Mouse (Mus musculus): ENCODE results near the gene Arhgdia. TPM values are rescaled to one million over a fixed set of nuclear protein-coding genes. Genes with fewer than 3 reads are reported as not detected.

The Arhgdia gene
- polyA plus RNA-seq, 1 experiment: 146 TPM

- no peak overlapping the region for H3K4me3 ChIP-seq (ENCODE audit: insufficient read depth, low read depth, low read length)
- H3K27ac ChIP-seq (replicated peaks; ENCODE audit: low read depth, low read length): no peak overlapping the region
- 0 out of 2 replicates have a peak, but pooled peaks cover 3% of the 10 kb centered on the region for H3K4me1 ChIP-seq (ENCODE audit: control insufficient read depth, insufficient read depth, insufficient read length, low read length)
Observed at GRCm38 (mm10) chr11:120577211-120578023, 4.0 kb downstream of the Arhgdia start.

- Histone ChIP-seq H3K27ac (replicated peaks; ENCODE audit: low read depth, low read length) (no peak overlapping the region), H3K4me3 (ENCODE audit: insufficient read depth, low read depth, low read length) (no peak overlapping the region), H3K4me1 (ENCODE audit: control insufficient read depth, insufficient read depth, insufficient read length, low read length) (0 out of 2 replicates have a peak, but pooled peaks cover 3% of the 10 kb centered on the region)
Observed at GRCm38 (mm10) chr11:120576365-120576981, 5.0 kb downstream of the Arhgdia start.

GRCm38 (mm10) chr11:120575940-120576339 lies 5.5 kb downstream of the Arhgdia start:
- no peak overlapping the region for H3K27ac ChIP-seq (replicated peaks; ENCODE audit: low read depth, low read length)
- H3K4me3 ChIP-seq (ENCODE audit: insufficient read depth, low read depth, low read length): no peak overlapping the region
- 0 out of 2 replicates have a peak, but pooled peaks cover 3% of the 10 kb centered on the region for H3K4me1 ChIP-seq (ENCODE audit: control insufficient read depth, insufficient read depth, insufficient read length, low read length)

- 0 out of 2 replicates have a peak, but pooled peaks cover under 1% of the 10 kb centered on the region for H3K4me1 ChIP-seq (ENCODE audit: control insufficient read depth, insufficient read depth, insufficient read length, low read length)
- no peak overlapping the region for H3K4me3 ChIP-seq (ENCODE audit: insufficient read depth, low read depth, low read length)
- no peak overlapping the region for H3K27ac ChIP-seq (replicated peaks; ENCODE audit: low read depth, low read length)
Observed at GRCm38 (mm10) chr11:120575046-120575445, 6.4 kb downstream of the Arhgdia start.

- H3K4me1 ChIP-seq (ENCODE audit: control insufficient read depth, insufficient read depth, insufficient read length, low read length): no peaks in the 10 kb centered on the region
- H3K27ac ChIP-seq (replicated peaks; ENCODE audit: low read depth, low read length): no peak overlapping the region
- 0 out of 2 replicates have a peak overlapping the region, but pooled peaks have one; percentile 2 for H3K4me3 ChIP-seq (ENCODE audit: insufficient read depth, low read depth, low read length)
Observed at GRCm38 (mm10) chr11:120574278-120574600, 7.2 kb downstream of the Arhgdia start.

- Histone ChIP-seq H3K4me3 (ENCODE audit: insufficient read depth, low read depth, low read length) (peak overlapping the region; percentile 77), H3K27ac (replicated peaks; ENCODE audit: low read depth, low read length) (peak overlapping the region; percentile 84), H3K4me1 (ENCODE audit: control insufficient read depth, insufficient read depth, insufficient read length, low read length) (no peaks in the 10 kb centered on the region)
Observed at GRCm38 (mm10) chr11:120573585-120574277, 7.7 kb downstream of the Arhgdia start.

GRCm38 (mm10) chr11:120572752-120573584 lies 8.5 kb downstream of the Arhgdia start, which contains the start of gene P4hb:
TSS of gene P4hb (minus strand) at chr11:120573253.
- Histone ChIP-seq H3K27ac (replicated peaks; ENCODE audit: low read depth, low read length) (peak within 1 kb of the TSS; percentile 84), H3K4me1 (ENCODE audit: control insufficient read depth, insufficient read depth, insufficient read length, low read length) (no peaks in the 10 kb centered on the region), H3K4me3 (ENCODE audit: insufficient read depth, low read depth, low read length) (peak within 1 kb of the TSS; percentile 82)

GRCm38 (mm10) chr11:120572417-120572751 lies 9.0 kb downstream of the Arhgdia start:
- peak overlapping the region; percentile 46 for H3K27ac ChIP-seq (replicated peaks; ENCODE audit: low read depth, low read length)
- H3K4me1 ChIP-seq (ENCODE audit: control insufficient read depth, insufficient read depth, insufficient read length, low read length): no peaks in the 10 kb centered on the region
- H3K4me3 ChIP-seq (ENCODE audit: insufficient read depth, low read depth, low read length): peak overlapping the region; percentile 82

- H3K27ac ChIP-seq (replicated peaks; ENCODE audit: low read depth, low read length): no peak overlapping the region
- peak overlapping the region; percentile 82 for H3K4me3 ChIP-seq (ENCODE audit: insufficient read depth, low read depth, low read length)
- H3K4me1 ChIP-seq (ENCODE audit: control insufficient read depth, insufficient read depth, insufficient read length, low read length): no peaks in the 10 kb centered on the region
Observed at GRCm38 (mm10) chr11:120571754-120572416, 9.5 kb downstream of the Arhgdia start.

GRCm38 (mm10) chr11:120571122-120571521 lies 10.3 kb downstream of the Arhgdia start:
- no peak overlapping the region for H3K27ac ChIP-seq (replicated peaks; ENCODE audit: low read depth, low read length)
- H3K4me1 ChIP-seq (ENCODE audit: control insufficient read depth, insufficient read depth, insufficient read length, low read length): no peaks in the 10 kb centered on the region
- peak overlapping the region; percentile 82 for H3K4me3 ChIP-seq (ENCODE audit: insufficient read depth, low read depth, low read length)

- no peaks in the 10 kb centered on the region for H3K4me1 ChIP-seq (ENCODE audit: control insufficient read depth, insufficient read depth, insufficient read length, low read length)
- no peak overlapping the region for H3K4me3 ChIP-seq (ENCODE audit: insufficient read depth, low read depth, low read length)
- no peak overlapping the region for H3K27ac ChIP-seq (replicated peaks; ENCODE audit: low read depth, low read length)
Observed at GRCm38 (mm10) chr11:120568324-120568723, 13.1 kb downstream of the Arhgdia start.

GRCm38 (mm10) chr11:120565114-120565513 lies 16.3 kb downstream of the Arhgdia start:
- no peak overlapping the region for H3K27ac ChIP-seq (replicated peaks; ENCODE audit: low read depth, low read length)
- H3K4me1 ChIP-seq (ENCODE audit: control insufficient read depth, insufficient read depth, insufficient read length, low read length): no peaks in the 10 kb centered on the region
- no peak overlapping the region for H3K4me3 ChIP-seq (ENCODE audit: insufficient read depth, low read depth, low read length)

GRCm38 (mm10) chr11:120562949-120563348 lies 18.5 kb downstream of the Arhgdia start:
- H3K27ac ChIP-seq (replicated peaks; ENCODE audit: low read depth, low read length): no peak overlapping the region
- H3K4me3 ChIP-seq (ENCODE audit: insufficient read depth, low read depth, low read length): no peak overlapping the region
- no peaks in the 10 kb centered on the region for H3K4me1 ChIP-seq (ENCODE audit: control insufficient read depth, insufficient read depth, insufficient read length, low read length)

GRCm38 (mm10) chr11:120560952-120561728 lies 20.3 kb downstream of the Arhgdia start:
- H3K4me3 ChIP-seq (ENCODE audit: insufficient read depth, low read depth, low read length): no peak overlapping the region
- no peaks in the 10 kb centered on the region for H3K4me1 ChIP-seq (ENCODE audit: control insufficient read depth, insufficient read depth, insufficient read length, low read length)
- no peak overlapping the region for H3K27ac ChIP-seq (replicated peaks; ENCODE audit: low read depth, low read length)

Data from brown adipose tissue, adult 24 weeks (tissue).